Comparison of ENCODE assay signal across 23 mouse cellular contexts in genomic region chr9:23312877-23313276, GRCm38 (mm10).
"Had no signal": no experiment of that assay in that cellular context is flagged by ENCODE, and none has a peak within 500 bp of the region (broad histone marks: within the 10 kb centered on the region; RNA-seq: fewer than 3 reads in every experiment).

No protein-coding gene starts in this region.

- H3K4me1 ChIP-seq: heart, embryonic 10.5 days; heart, embryonic 13.5 days; heart, embryonic 15.5 days; hindbrain, embryonic 13.5 days; hindbrain, embryonic 15.5 days; kidney, embryonic 15.5 days; limb, embryonic 15.5 days; liver, embryonic 12.5 days had no signal

- H3K36me3 ChIP-seq: heart, embryonic 10.5 days; heart, embryonic 13.5 days; heart, embryonic 15.5 days; hindbrain, embryonic 13.5 days; hindbrain, embryonic 15.5 days; kidney, embryonic 15.5 days; limb, embryonic 13.5 days; limb, embryonic 15.5 days; liver, embryonic 12.5 days had no signal

- H3K27ac ChIP-seq: heart, embryonic 10.5 days; heart, embryonic 13.5 days; heart, embryonic 15.5 days; hindbrain, embryonic 13.5 days; hindbrain, embryonic 15.5 days; hindbrain, postnatal 0 days; kidney, embryonic 15.5 days; kidney, postnatal 0 days; limb, embryonic 13.5 days; limb, embryonic 15.5 days; liver, embryonic 12.5 days; liver, embryonic 14.5 days had no signal

- H3K9ac ChIP-seq: heart, embryonic 13.5 days; heart, embryonic 15.5 days; hindbrain, embryonic 13.5 days; hindbrain, embryonic 15.5 days; kidney, embryonic 15.5 days; limb, embryonic 13.5 days; limb, embryonic 15.5 days; liver, embryonic 12.5 days; liver, embryonic 14.5 days had no signal

- H3K4me3 ChIP-seq: heart, embryonic 10.5 days; heart, embryonic 13.5 days; heart, embryonic 15.5 days; hindbrain, embryonic 13.5 days; hindbrain, embryonic 15.5 days; kidney, embryonic 15.5 days; limb, embryonic 13.5 days; limb, embryonic 15.5 days; liver, embryonic 12.5 days had no signal

- H3K4me2 ChIP-seq: heart, embryonic 13.5 days; heart, embryonic 15.5 days; hindbrain, embryonic 13.5 days; hindbrain, embryonic 15.5 days; kidney, embryonic 15.5 days; limb, embryonic 13.5 days; limb, embryonic 15.5 days; liver, embryonic 12.5 days had no signal

- DNase-seq: heart, postnatal 14 days; heart, postnatal 36 days; kidney, adult 11 months; kidney, adult 2 months; kidney, adult 9 months; kidney, postnatal 14 days; kidney, postnatal 36 days; layer of hippocampus, adult 9-11 months; layer of hippocampus, postnatal 36 days; left cerebral cortex, postnatal 4 days had no signal

- H3K9me3 ChIP-seq: heart, embryonic 10.5 days; heart, embryonic 13.5 days; heart, embryonic 15.5 days; hindbrain, embryonic 13.5 days; hindbrain, embryonic 15.5 days; kidney, embryonic 15.5 days; limb, embryonic 13.5 days; limb, embryonic 15.5 days; liver, embryonic 12.5 days had no signal

- ATAC-seq: hindbrain, postnatal 0 days; intestine, embryonic 16.5 days; liver, embryonic 12.5 days had no signal

- H3K27me3 ChIP-seq: heart, embryonic 13.5 days; heart, embryonic 15.5 days; hindbrain, embryonic 13.5 days; hindbrain, embryonic 15.5 days; kidney, embryonic 15.5 days; liver, embryonic 12.5 days had no signal
